Mouse (Mus musculus): ENCODE measurements around the gene Tmem179b.

GRCm38 (mm10) chr19:8798264-8798946 lies 24.1 kb upstream of the Tmem179b start, which contains the start of gene Polr2g:
- TF ChIP-seq POLR2A (IDR thresholded peaks at IDR 0.05; ENCODE audit: low read depth, low read length), result peak; percentile 73
- no peak for TF ChIP-seq CTCF (conservative IDR thresholded peaks at IDR 0.05; ENCODE audit: insufficient read depth, insufficient read length, low read depth, low read length)
